Mouse (Mus musculus): ENCODE data around the gene Gm7534. TPM values are rescaled to one million over a fixed set of nuclear protein-coding genes. Genes with fewer than 3 reads are reported as not detected.

The Gm7534 gene
- polyA plus RNA-seq, 1 experiment from 2014 or later = not detected

DNA sequence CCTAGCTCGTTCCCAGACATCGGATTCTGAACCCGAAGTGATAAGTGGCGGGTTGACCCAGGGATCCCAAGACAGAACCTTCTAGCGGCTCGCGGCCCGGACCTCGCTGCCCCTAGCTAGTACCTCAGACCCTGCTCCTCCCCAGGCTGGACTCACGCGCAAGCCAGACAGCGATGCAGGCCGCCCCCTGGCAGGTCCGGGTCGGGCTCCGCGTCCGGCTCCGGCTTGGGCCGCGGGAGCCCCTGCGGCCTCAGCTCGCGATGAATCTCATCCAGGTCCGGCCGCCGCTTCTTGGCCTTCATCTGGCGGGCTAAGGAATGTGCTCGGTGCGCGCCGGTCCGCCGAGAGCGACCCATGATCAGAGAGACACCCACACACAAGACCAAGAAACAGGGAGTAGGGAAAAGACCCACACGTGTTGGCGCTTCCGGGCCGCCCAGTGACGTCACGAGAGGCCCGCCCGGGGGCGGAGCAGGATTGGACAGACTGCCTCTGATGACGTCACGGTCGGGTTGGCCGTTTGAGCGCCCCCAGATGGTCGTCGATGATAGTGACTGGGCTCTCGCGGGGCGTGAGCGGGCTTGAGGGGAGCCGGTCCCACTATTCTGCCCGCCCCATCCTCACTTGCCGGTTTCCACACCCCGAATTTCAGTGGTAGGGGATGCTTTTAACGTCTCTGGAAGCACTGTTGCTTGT, 42.5 kb upstream of the Gm7534 start, which contains the start of gene Zfp593:
Zfp593 (minus strand) TSS at position 445 of the 696 bp plus-strand sequence.
- WGBS = under 1% methylated on average over 60 of the region's 60 CpGs
- H3K27me3 ChIP-seq (replicated peaks; ENCODE audit: control insufficient read depth, insufficient read depth, low read length) = peaks cover 19% of the 10 kb centered on the region
- no peaks in the 10 kb centered on the region for H3K9me3 ChIP-seq (replicated peaks; ENCODE audit: control insufficient read depth, low read length)
- ATAC-seq (peak; percentile 75), DNase-seq (ENCODE audit: low spot score) (peak; percentile 95)
- peaks cover 14% of the 10 kb centered on the region for H3K4me1 ChIP-seq (ENCODE audit: control insufficient read depth, insufficient read depth, low read length)
- peak within 1 kb of the TSS; percentile 82 for H3K4me3 ChIP-seq (ENCODE audit: low read depth, low read length)
- no peaks in the 10 kb centered on the region for H3K36me3 ChIP-seq (ENCODE audit: control insufficient read depth, insufficient read depth, low read length)
- H3K9ac ChIP-seq (ENCODE audit: low read length) = peak within 1 kb of the TSS; percentile 84
- H3K27ac ChIP-seq (ENCODE audit: low read depth, low read length) = no peak within 1 kb of the TSS
- peak within 1 kb of the TSS; percentile 95 for H3K4me2 ChIP-seq (ENCODE audit: low read length)

DNA sequence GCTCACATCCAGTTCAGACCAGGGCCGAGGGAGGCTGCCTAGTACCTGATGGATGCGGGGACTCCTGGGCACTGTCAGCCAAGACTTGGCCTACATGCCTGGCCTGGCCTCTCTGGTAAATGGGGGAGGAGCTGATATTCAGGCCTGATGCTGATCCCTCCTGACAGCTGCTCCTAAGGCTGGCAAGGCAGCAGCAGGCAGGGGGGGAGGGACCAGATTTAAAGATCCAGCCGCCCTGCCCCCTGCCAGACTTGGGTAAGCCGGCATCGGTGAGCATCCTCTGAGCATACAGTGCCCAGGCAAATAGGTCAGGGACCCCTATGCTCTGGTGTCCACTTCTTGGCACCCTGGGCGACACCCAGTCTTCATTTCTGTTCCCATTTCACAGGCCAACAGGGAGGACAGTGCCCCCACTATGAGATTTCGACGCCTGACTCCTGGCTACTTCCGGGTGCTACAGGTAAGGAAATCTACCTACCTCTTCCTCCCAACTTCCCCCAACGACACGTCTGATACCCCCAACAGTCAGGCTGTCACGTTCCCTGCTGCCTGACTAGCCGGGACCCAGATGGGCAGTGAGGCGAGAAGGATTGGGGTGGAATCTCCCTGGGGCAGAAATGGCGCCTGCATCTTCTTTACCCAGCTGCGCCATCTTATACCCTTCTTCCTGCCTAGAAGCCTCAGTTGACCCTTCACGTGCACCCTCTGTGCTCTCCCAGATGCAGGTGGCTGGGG, 40.9 kb upstream of the Gm7534 start, which contains the start of gene E130218I03Rik:
E130218I03Rik (plus strand) TSS at position 147 of the 735 bp plus-strand sequence.
- no peak for ATAC-seq
- Histone ChIP-seq H3K36me3 (ENCODE audit: control insufficient read depth, insufficient read depth, low read length) (no peaks in the 10 kb centered on the region), H3K9ac (ENCODE audit: low read length) (peak within 1 kb of the TSS; percentile 84; the same call in 1 of the 2 replicates), H3K4me1 (ENCODE audit: control insufficient read depth, insufficient read depth, low read length) (peaks cover 12% of the 10 kb centered on the region), H3K4me2 (ENCODE audit: low read length) (peak within 1 kb of the TSS; percentile 95), H3K27ac (ENCODE audit: low read depth, low read length) (no peak within 1 kb of the TSS), H3K9me3 (replicated peaks; ENCODE audit: control insufficient read depth, low read length) (no peaks in the 10 kb centered on the region), H3K27me3 (replicated peaks; ENCODE audit: control insufficient read depth, insufficient read depth, low read length) (peaks cover 10% of the 10 kb centered on the region), H3K4me3 (ENCODE audit: low read depth, low read length) (peak within 1 kb of the TSS; percentile 82; the same call in 1 of the 2 replicates)
- 89% methylated on average over 17 of the region's 17 CpGs for WGBS
- DNase-seq (ENCODE audit: low spot score) = no peak

DNA sequence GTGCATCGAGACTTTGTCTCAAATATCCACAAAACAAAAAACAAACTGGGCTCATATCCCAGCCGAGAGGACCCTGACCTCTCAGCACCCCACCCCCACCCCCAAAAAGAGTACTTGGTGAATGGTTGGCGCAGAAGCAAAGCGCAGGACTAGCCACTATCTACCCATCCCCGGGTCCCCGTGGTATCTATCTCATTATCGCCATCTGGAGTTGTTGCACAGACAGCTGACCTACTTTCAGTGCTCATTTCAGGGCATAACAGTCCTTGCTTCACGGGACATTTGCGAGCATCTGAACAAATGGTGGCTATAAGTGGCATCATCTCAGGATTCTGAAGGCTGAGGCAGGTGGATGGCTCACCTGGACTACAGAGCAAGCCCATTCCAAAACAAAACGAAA, 35.9 kb upstream of the Gm7534 start:
- Histone ChIP-seq H3K36me3 (ENCODE audit: control insufficient read depth, insufficient read depth, low read length) (no peaks in the 10 kb centered on the region), H3K27ac (ENCODE audit: low read depth, low read length) (no peak overlapping the region), H3K4me1 (ENCODE audit: control insufficient read depth, insufficient read depth, low read length) (no peaks in the 10 kb centered on the region), H3K4me2 (ENCODE audit: low read length) (0 out of 2 replicates have a peak overlapping the region, but pooled peaks have one; percentile 8), H3K9me3 (replicated peaks; ENCODE audit: control insufficient read depth, low read length) (no peaks in the 10 kb centered on the region), H3K9ac (ENCODE audit: low read length) (no peak overlapping the region), H3K4me3 (ENCODE audit: low read depth, low read length) (no peak overlapping the region), H3K27me3 (replicated peaks; ENCODE audit: control insufficient read depth, insufficient read depth, low read length) (peaks cover 15% of the 10 kb centered on the region)
- ATAC-seq (no peak), DNase-seq (ENCODE audit: low spot score) (no peak)
- 11% methylated on average over 10 of the region's 10 CpGs for WGBS

DNA sequence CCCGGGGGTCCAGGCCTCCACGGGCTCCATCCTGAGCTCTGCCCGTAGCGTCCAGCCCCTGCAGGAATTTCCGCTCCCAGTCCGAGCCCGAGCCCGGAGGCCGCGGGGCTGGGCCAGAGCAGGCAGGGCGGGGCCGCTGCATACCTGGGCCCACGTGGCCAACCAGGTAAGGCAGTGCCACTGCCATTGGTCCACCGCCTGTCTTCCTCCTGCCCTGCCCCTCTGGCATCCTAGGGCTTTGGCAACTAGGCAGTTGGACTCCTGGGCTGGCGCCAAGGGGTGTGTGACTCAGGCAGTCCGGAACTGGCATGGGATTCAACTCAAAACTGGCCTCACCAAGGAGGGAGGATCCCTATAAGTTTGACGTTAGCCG, 35.5 kb upstream of the Gm7534 start, which contains the start of gene Cnksr1:
Cnksr1 (minus strand) TSS at position 121 of the 373 bp plus-strand sequence.
- Histone ChIP-seq H3K27me3 (replicated peaks; ENCODE audit: control insufficient read depth, insufficient read depth, low read length) (peaks cover 15% of the 10 kb centered on the region), H3K9ac (ENCODE audit: low read length) (no peak within 1 kb of the TSS), H3K9me3 (replicated peaks; ENCODE audit: control insufficient read depth, low read length) (no peaks in the 10 kb centered on the region), H3K4me1 (ENCODE audit: control insufficient read depth, insufficient read depth, low read length) (no peaks in the 10 kb centered on the region), H3K36me3 (ENCODE audit: control insufficient read depth, insufficient read depth, low read length) (no peaks in the 10 kb centered on the region), H3K4me2 (ENCODE audit: low read length) (0 out of 2 replicates have a peak within 1 kb of the TSS, but pooled peaks have one; percentile 8), H3K27ac (ENCODE audit: low read depth, low read length) (no peak within 1 kb of the TSS), H3K4me3 (ENCODE audit: low read depth, low read length) (no peak within 1 kb of the TSS)
- peak; percentile 25 for DNase-seq (ENCODE audit: low spot score)
- no peak for ATAC-seq
- WGBS = under 1% methylated on average over 18 of the region's 18 CpGs

DNA sequence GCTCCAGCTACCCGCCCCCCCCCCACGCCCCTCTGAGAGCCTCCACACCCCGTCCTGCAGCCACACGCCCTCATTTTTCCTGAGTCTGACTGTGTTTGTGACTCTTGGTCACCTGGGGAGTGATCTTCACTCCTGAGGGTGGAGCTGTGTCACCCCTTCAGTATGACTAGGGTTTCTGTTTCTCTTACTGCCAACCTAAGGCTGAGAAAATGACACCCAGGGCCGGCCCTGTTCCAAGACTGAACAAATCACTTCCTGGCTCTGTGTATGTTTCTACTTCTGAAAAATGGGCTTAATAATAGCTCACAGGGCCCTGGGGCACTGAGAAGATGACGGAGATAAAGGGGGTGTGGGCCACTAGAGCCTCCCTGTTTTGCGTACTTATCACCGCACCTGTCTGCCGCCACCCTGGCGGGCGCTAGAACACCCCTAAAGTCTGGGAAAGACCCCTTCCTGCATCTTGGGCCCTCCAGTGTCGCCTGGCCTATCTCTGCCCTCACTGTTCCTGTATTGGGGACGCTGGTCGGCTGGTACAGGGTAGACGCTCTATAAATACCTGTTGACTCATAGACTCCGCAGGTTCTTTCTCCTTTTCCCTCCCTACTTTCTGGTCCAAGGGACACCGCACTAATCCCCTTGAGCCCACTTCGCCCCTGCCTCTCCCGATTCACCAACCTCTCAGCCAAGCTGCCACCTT, 34.9 kb upstream of the Gm7534 start:
- Histone ChIP-seq H3K36me3 (ENCODE audit: control insufficient read depth, insufficient read depth, low read length) (no peaks in the 10 kb centered on the region), H3K9me3 (replicated peaks; ENCODE audit: control insufficient read depth, low read length) (no peaks in the 10 kb centered on the region), H3K27me3 (replicated peaks; ENCODE audit: control insufficient read depth, insufficient read depth, low read length) (peaks cover 15% of the 10 kb centered on the region), H3K9ac (ENCODE audit: low read length) (no peak overlapping the region), H3K4me2 (ENCODE audit: low read length) (0 out of 2 replicates have a peak overlapping the region, but pooled peaks have one; percentile 8), H3K27ac (ENCODE audit: low read depth, low read length) (no peak overlapping the region), H3K4me1 (ENCODE audit: control insufficient read depth, insufficient read depth, low read length) (no peaks in the 10 kb centered on the region), H3K4me3 (ENCODE audit: low read depth, low read length) (no peak overlapping the region)
- no peak for DNase-seq (ENCODE audit: low spot score)
- WGBS = 24% methylated on average over 19 of the region's 19 CpGs
- ATAC-seq = no peak

DNA sequence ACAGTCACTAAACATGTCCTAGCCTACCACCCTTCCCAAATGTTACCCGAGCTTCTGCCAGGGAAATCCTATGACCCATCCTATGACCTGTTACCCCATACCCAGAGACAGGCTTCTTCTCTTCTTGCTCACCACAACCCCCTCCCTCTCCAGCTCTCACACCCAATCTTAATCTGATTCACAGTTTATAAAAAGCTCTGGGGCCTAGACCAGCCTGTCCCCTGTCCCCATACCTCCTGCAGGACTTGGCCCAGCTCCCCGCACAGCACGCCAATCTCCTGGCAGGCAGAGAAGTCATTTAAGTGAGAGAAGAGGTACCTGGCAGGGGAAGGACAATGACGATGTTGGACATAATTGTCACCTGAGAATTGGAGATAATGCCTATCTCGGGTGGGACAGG, 32.1 kb upstream of the Gm7534 start:
- Histone ChIP-seq H3K4me2 (ENCODE audit: low read length) (no peak overlapping the region), H3K4me1 (ENCODE audit: control insufficient read depth, insufficient read depth, low read length) (no peaks in the 10 kb centered on the region), H3K4me3 (ENCODE audit: low read depth, low read length) (no peak overlapping the region), H3K9me3 (replicated peaks; ENCODE audit: control insufficient read depth, low read length) (no peaks in the 10 kb centered on the region), H3K36me3 (ENCODE audit: control insufficient read depth, insufficient read depth, low read length) (no peaks in the 10 kb centered on the region), H3K9ac (ENCODE audit: low read length) (no peak overlapping the region), H3K27me3 (replicated peaks; ENCODE audit: control insufficient read depth, insufficient read depth, low read length) (peaks cover 15% of the 10 kb centered on the region), H3K27ac (ENCODE audit: low read depth, low read length) (no peak overlapping the region)
- no peak for ATAC-seq
- DNase-seq (ENCODE audit: low spot score) = no peak
- 80% methylated on average over 5 of the region's 5 CpGs for WGBS

DNA sequence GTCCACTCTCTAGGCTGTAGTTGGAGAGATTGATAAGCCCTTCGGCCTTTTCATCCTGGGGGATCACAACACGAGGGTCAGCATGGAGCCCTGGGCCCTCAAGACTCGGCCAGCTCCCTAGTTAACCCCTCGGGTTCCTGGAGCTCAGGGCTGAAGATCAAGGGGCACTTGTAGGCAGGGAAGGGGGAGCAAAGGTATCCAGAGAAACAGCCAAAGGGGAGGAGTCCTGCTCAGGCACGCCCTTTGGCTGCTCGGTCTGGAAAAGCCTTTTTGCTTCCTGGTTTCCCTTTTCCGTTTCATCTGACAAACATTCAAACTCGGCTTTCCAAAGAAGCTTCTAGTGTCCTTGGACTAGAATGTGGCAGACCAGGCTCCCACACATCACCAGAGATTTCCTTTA, 27.6 kb upstream of the Gm7534 start:
- Histone ChIP-seq H3K36me3 (ENCODE audit: control insufficient read depth, insufficient read depth, low read length) (no peaks in the 10 kb centered on the region), H3K27ac (ENCODE audit: low read depth, low read length) (no peak overlapping the region), H3K4me3 (ENCODE audit: low read depth, low read length) (no peak overlapping the region), H3K4me1 (ENCODE audit: control insufficient read depth, insufficient read depth, low read length) (no peaks in the 10 kb centered on the region), H3K9ac (ENCODE audit: low read length) (no peak overlapping the region), H3K9me3 (replicated peaks; ENCODE audit: control insufficient read depth, low read length) (no peaks in the 10 kb centered on the region), H3K4me2 (ENCODE audit: low read length) (no peak overlapping the region), H3K27me3 (replicated peaks; ENCODE audit: control insufficient read depth, insufficient read depth, low read length) (no peaks in the 10 kb centered on the region)
- no peak for ATAC-seq
- no peak for DNase-seq (ENCODE audit: low spot score)
- WGBS = 43% methylated on average over 8 of the region's 8 CpGs

DNA sequence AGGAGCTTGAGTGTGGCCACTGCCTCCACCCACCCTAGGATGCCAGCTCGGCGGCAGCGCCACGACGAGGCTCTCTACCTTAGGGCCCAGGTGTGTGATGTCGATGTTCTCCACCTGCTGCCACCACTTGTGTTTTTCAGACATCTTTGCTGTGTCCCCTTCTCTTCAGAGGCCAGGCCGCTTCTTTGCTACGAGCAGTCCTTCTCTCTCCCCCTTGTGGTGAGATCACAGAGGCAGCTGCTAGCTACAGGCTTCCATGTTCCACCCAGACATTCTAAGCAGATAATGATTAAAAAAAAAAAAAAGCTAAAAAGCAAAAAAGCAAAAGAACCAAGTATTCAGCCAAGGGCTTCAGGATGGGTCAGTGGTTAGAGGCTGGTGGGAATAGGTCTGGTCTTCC, 24.4 kb upstream of the Gm7534 start, which contains the start of gene Catsper4:
Catsper4 (minus strand) TSS at position 190 of the 400 bp plus-strand sequence.
- ATAC-seq = no peak
- Histone ChIP-seq H3K27me3 (replicated peaks; ENCODE audit: control insufficient read depth, insufficient read depth, low read length) (no peaks in the 10 kb centered on the region), H3K27ac (ENCODE audit: low read depth, low read length) (no peak within 1 kb of the TSS), H3K36me3 (ENCODE audit: control insufficient read depth, insufficient read depth, low read length) (no peaks in the 10 kb centered on the region), H3K4me1 (ENCODE audit: control insufficient read depth, insufficient read depth, low read length) (no peaks in the 10 kb centered on the region), H3K9me3 (replicated peaks; ENCODE audit: control insufficient read depth, low read length) (no peaks in the 10 kb centered on the region), H3K9ac (ENCODE audit: low read length) (no peak within 1 kb of the TSS), H3K4me2 (ENCODE audit: low read length) (no peak within 1 kb of the TSS), H3K4me3 (ENCODE audit: low read depth, low read length) (no peak within 1 kb of the TSS)
- 79% methylated on average over 8 of the region's 8 CpGs for WGBS
- DNase-seq (ENCODE audit: low spot score) = peak; percentile 6
